Mouse (Mus musculus) right cerebral cortex, adult 2 months (tissue): ENCODE results near the gene Trim25.

Experiments used
- DNase-seq, 2 experiments: peaks; one replicate each; pipeline ENCODE4 v3.0.0; 2021 to 2022; ENCODE audit warnings: low spot score in 2 of 2

Gene Trim25

GRCm38 (mm10) chr11:89064312-89064711 is 65.1 kb downstream of the Trim25 start:
- DNase-seq, result no peak

DNA sequence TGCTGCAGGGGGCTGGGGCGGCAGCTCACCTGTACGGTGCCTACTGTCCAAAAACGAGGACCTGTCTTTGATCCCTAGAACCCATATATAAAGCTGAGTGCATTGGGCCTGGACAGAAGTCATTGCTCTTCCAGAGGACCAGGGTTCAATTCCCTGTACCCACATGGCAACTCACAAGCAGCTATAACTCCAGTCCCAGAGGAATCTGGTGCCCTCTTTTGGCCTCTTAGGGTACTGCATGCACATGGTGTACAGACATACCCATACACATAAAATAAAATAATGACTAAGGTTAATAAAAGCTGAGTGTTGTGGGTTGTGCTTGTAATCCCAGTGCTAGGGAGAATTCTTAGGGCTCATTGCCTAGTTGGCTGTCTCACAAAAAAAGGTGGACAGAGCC is 66.1 kb downstream of the Trim25 start:
- DNase-seq, result no peak

- DNase-seq, result no peak
These were observed 67.0 kb downstream of the Trim25 start for GRCm38 (mm10) chr11:89066126-89066525.

DNA sequence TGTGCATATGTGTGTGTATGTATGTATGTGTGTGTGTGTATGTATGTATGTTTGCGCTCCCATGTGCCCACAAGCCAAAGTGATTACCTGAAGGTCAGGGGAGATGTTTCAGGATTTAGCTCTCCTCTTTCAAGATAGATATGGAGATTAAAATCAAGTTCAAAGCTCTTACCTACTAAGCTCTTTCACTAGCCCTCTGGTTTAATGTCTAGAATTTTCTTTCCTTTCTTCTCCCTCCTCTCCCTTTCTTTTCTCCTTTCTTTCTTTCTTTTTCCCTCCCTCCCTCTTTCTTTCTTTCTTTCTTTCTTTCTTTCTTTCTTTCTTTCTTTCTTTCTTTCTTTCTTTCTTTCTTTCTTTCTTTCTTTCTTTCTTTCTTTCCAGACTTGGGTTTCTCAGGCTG is 67.6 kb downstream of the Trim25 start, which contains the start of gene Dgke:
TSS of gene Dgke (minus strand) at position 101 of the 400 bp plus-strand sequence.
- DNase-seq, result no peak

GRCm38 (mm10) chr11:89067301-89067822 is 68.2 kb downstream of the Trim25 start:
- DNase-seq, result no peak

- DNase-seq, result no peak
These were observed 68.8 kb downstream of the Trim25 start for GRCm38 (mm10) chr11:89067871-89068490.

DNA sequence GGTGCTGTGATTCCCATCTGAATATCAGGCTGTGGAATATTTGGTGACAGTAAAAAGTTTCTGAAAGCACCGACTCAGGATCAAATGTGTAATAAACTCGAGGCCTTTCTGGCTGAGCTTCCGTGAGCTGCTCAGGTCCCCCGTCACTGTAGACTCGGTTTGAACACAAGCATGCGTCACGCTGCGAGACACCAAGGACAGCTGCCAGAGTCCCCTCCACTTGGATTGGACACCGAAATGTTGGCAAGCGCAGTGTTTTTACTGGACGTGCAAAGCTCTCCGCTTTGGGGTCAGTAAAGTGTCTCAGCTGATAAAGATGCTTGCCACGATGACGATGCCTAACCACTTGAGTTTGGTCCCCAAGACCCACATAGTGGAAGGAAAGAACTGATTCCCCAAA is 69.5 kb downstream of the Trim25 start:
- no peak for DNase-seq

DNA sequence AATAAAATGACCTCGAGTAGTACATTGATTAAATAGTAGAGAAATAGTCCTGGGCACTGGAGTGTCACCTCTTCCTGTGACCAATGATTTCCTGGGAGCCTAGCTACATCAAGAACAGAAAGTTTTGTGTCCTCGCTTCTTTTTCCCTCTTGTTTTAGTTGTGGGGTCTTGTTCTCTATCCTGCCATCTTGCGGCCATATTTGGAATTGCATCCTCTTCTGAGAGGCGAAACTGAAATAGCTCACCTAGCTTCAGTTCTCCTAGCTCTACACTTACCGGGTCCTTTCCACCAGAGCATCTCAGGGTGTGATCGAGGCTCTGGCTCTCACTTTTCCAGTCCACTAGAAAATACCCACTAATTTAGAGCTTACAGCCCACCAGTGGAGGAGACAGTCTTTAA is 70.1 kb downstream of the Trim25 start:
- DNase-seq, result peak; percentile 66 to 68
